In the genomic region with DNA sequence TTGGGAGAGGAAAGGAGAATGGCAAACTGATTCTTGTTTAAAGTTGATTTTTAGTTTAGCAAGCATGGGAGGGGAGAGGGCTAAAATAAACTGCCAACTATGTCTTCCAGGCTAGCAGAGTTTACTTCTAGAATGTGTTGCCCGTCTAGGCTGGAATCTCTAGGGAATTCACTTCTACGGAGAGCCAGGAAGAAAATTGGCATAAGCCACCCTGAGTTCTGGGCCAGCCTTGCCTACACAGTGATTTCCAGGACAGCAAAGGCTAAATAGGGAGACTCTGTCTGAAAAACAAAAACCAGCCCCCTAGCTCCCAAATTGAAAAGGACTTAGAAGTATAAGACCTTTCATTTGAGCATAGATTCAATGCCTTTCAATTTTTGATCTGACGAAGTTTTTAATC, we compare ENCODE assay signal across 27 mouse cellular contexts. TPM values are rescaled to one million over a fixed set of nuclear protein-coding genes. Genes with fewer than 3 reads are reported as not detected.
DNase-seq lines count a peak whose midpoint lies in the region; ATAC-seq lines count a peak whose summit lies in the region.
"Had no signal": no experiment of that assay in that cellular context is flagged by ENCODE, and none has a peak within 500 bp of the region (broad histone marks: within the 10 kb centered on the region; RNA-seq: fewer than 3 reads in every experiment).

No protein-coding gene starts in this region.

- H3K27me3 ChIP-seq in embryonic facial prominence, embryonic 13.5 days, result no peaks in the 10 kb centered on the region
- H3K27me3 ChIP-seq in embryonic facial prominence, embryonic 10.5 days (replicated peaks; ENCODE audit: low read depth, poor library complexity, severe bottlenecking), result no peaks in the 10 kb centered on the region
- H3K27me3 ChIP-seq in stomach, embryonic 16.5 days (ENCODE audit: control insufficient read depth, insufficient read depth, low read length), result no peaks in the 10 kb centered on the region
- H3K27me3 ChIP-seq in forebrain, embryonic 12.5 days, result no peaks in the 10 kb centered on the region
- H3K27me3 ChIP-seq: CH12.LX; forebrain, embryonic 13.5 days; forebrain, embryonic 15.5 days; Patski had no signal

- no peak overlapping the region for H3K4me2 ChIP-seq in embryonic facial prominence, embryonic 13.5 days
- no peak overlapping the region for H3K4me2 ChIP-seq in stomach, embryonic 16.5 days (ENCODE audit: low read depth, low read length)
- no peak overlapping the region for H3K4me2 ChIP-seq in forebrain, embryonic 12.5 days
- H3K4me2 ChIP-seq: forebrain, embryonic 13.5 days; forebrain, embryonic 15.5 days had no signal

- H3K27ac ChIP-seq in embryonic facial prominence, embryonic 13.5 days, result peak overlapping the region; percentile 33; the same call in 1 of the 2 replicates
- no peak overlapping the region for H3K27ac ChIP-seq in embryonic facial prominence, embryonic 10.5 days (replicated peaks)
- H3K27ac ChIP-seq in stomach, embryonic 16.5 days (ENCODE audit: low read length), result 0 out of 2 replicates have a peak overlapping the region, but pooled peaks have one; percentile 18
- no peak overlapping the region for H3K27ac ChIP-seq in forebrain, embryonic 12.5 days
- H3K27ac ChIP-seq: forebrain, embryonic 10.5 days; forebrain, embryonic 13.5 days; forebrain, embryonic 15.5 days had no signal

- DNase-seq in embryonic facial prominence, embryonic 10.5 days (ENCODE audit: low spot score), result no peak
- DNase-seq in adipocyte (ENCODE audit: low spot score), result peak; percentile 75
- no peak for DNase-seq in spleen, postnatal 14 days (ENCODE audit: low spot score in 2 of 2)
- DNase-seq: adrenal gland, adult 2 months; adrenal gland, postnatal 10 days; adrenal gland, postnatal 25 days; B cell, adult 2 months; cerebellum, adult 11-12 months; cerebellum, adult 2 months; cerebellum, adult 9-10 months; cerebellum, postnatal 10 days; cerebellum, postnatal 25 days; forebrain, postnatal 0 days had no signal

- no peak overlapping the region for H3K9ac ChIP-seq in embryonic facial prominence, embryonic 13.5 days
- no peak overlapping the region for H3K9ac ChIP-seq in stomach, embryonic 16.5 days (ENCODE audit: low read length)
- no peak overlapping the region for H3K9ac ChIP-seq in forebrain, embryonic 12.5 days
- H3K9ac ChIP-seq: forebrain, embryonic 13.5 days; forebrain, embryonic 15.5 days; forebrain, postnatal 0 days had no signal

- H3K4me3 ChIP-seq in embryonic facial prominence, embryonic 13.5 days, result no peak overlapping the region
- no peak overlapping the region for H3K4me3 ChIP-seq in embryonic facial prominence, embryonic 10.5 days
- no peak overlapping the region for H3K4me3 ChIP-seq in stomach, embryonic 16.5 days (replicated peaks; ENCODE audit: low read length)
- H3K4me3 ChIP-seq in forebrain, embryonic 12.5 days (replicated peaks), result no peak overlapping the region
- H3K4me3 ChIP-seq: erythroblast, embryonic 14.5 days; forebrain, embryonic 10.5 days; forebrain, embryonic 13.5 days; forebrain, embryonic 15.5 days had no signal

- no peak for ATAC-seq in embryonic facial prominence, embryonic 13.5 days (ENCODE audit: insufficient number of reproducible peaks, insufficient read depth, low FRiP score, low TSS enrichment, low read depth)
- no peak for ATAC-seq in stomach, embryonic 16.5 days (ENCODE audit: insufficient read depth, low FRiP score)
- no peak for ATAC-seq in forebrain, embryonic 12.5 days (ENCODE audit: low FRiP score)
- ATAC-seq: activated CD4-positive, CD25-positive, alpha-beta regulatory T cell, adult 4 months; forebrain, postnatal 0 days; Patski had no signal

- WGBS in embryonic facial prominence, embryonic 13.5 days, result 31% methylated on average over 3 of the region's 3 CpGs
- 51% methylated on average over 3 of the region's 3 CpGs for WGBS in embryonic facial prominence, embryonic 10.5 days
- 56% methylated on average over 3 of the region's 3 CpGs for WGBS in stomach, embryonic 16.5 days
- WGBS in forebrain, embryonic 12.5 days, result 57% methylated on average over 3 of the region's 3 CpGs

- H3K9me3 ChIP-seq in embryonic facial prominence, embryonic 13.5 days, result no peaks in the 10 kb centered on the region
- H3K9me3 ChIP-seq in embryonic facial prominence, embryonic 10.5 days, result no peaks in the 10 kb centered on the region
- no peaks in the 10 kb centered on the region for H3K9me3 ChIP-seq in stomach, embryonic 16.5 days (replicated peaks; ENCODE audit: control insufficient read depth, low read length)
- H3K9me3 ChIP-seq in forebrain, embryonic 12.5 days, result no peaks in the 10 kb centered on the region
- H3K9me3 ChIP-seq: forebrain, embryonic 10.5 days; forebrain, embryonic 13.5 days; forebrain, embryonic 15.5 days; G1E had no signal

- no peaks in the 10 kb centered on the region for H3K36me3 ChIP-seq in embryonic facial prominence, embryonic 13.5 days
- H3K36me3 ChIP-seq in embryonic facial prominence, embryonic 10.5 days (replicated peaks), result no peaks in the 10 kb centered on the region
- H3K36me3 ChIP-seq in stomach, embryonic 16.5 days (ENCODE audit: control insufficient read depth, insufficient read depth, low read length), result no peaks in the 10 kb centered on the region
- no peaks in the 10 kb centered on the region for H3K36me3 ChIP-seq in forebrain, embryonic 12.5 days (replicated peaks)
- H3K36me3 ChIP-seq: forebrain, embryonic 10.5 days; forebrain, embryonic 15.5 days; G1E had no signal

- H3K4me1 ChIP-seq in embryonic facial prominence, embryonic 13.5 days, result 0 out of 2 replicates have a peak, but pooled peaks cover 3% of the 10 kb centered on the region
- peaks cover 12% of the 10 kb centered on the region for H3K4me1 ChIP-seq in embryonic facial prominence, embryonic 10.5 days
- H3K4me1 ChIP-seq in stomach, embryonic 16.5 days (ENCODE audit: control insufficient read depth, insufficient read depth, low read length), result peaks cover 8% of the 10 kb centered on the region
- no peaks in the 10 kb centered on the region for H3K4me1 ChIP-seq in forebrain, embryonic 12.5 days
- H3K4me1 ChIP-seq: forebrain, embryonic 13.5 days; forebrain, embryonic 15.5 days had no signal

RNA-seq across cellular contexts. Expression of a gene that starts 6.5 kb away (rescaled TPM):
- polyA plus RNA-seq in embryonic facial prominence, embryonic 13.5 days (2015; fragmentation: Nextera tagmentation; extraction: Ambion mirVana), result 10.5 and 10.8 TPM in 2 replicates
- 3.9 and 5.1 TPM in 2 replicates for polyA plus RNA-seq in embryonic facial prominence, embryonic 10.5 days (2016; fragmentation: Nextera tagmentation; extraction: Ambion mirVana)
- polyA plus RNA-seq in stomach, embryonic 16.5 days (2015; fragmentation: Nextera tagmentation; extraction: Ambion mirVana), result 25.5 and 31.3 TPM in 2 replicates
- polyA plus RNA-seq in forebrain, embryonic 12.5 days (2016; fragmentation: Nextera tagmentation; extraction: Ambion mirVana), result 0.69 and 1.4 TPM in 2 replicates
- polyA plus RNA-seq: G1E had no signal

RNA-seq across cellular contexts. Expression of a gene that starts 20.5 kb away (rescaled TPM):
- not detected in 2 replicates for polyA plus RNA-seq in embryonic facial prominence, embryonic 13.5 days (2015; fragmentation: Nextera tagmentation; extraction: Ambion mirVana)
- polyA plus RNA-seq in embryonic facial prominence, embryonic 10.5 days (2016; fragmentation: Nextera tagmentation; extraction: Ambion mirVana), result not detected in 2 replicates
- not detected in 2 replicates for polyA plus RNA-seq in stomach, embryonic 16.5 days (2015; fragmentation: Nextera tagmentation; extraction: Ambion mirVana)
- polyA plus RNA-seq in forebrain, embryonic 12.5 days (2016; fragmentation: Nextera tagmentation; extraction: Ambion mirVana), result not detected in 2 replicates
- polyA plus RNA-seq: activated CD4-positive, CD25-positive, alpha-beta regulatory T cell, adult 4 months; CD4-positive, CD25-positive, alpha-beta regulatory T cell, adult 4 months; embryonic facial prominence, embryonic 11.5 days; embryonic facial prominence, embryonic 14.5 days; erythroblast, embryonic 14.5 days; forebrain, embryonic 10.5 days; forebrain, embryonic 13.5 days; forebrain, embryonic 15.5 days; forebrain, postnatal 0 days; G1E; Patski had no signal

RNA-seq across cellular contexts. Expression of a gene that starts 25.7 kb away (rescaled TPM):
- polyA plus RNA-seq in embryonic facial prominence, embryonic 13.5 days (2015; fragmentation: Nextera tagmentation; extraction: Ambion mirVana), result not detected in 2 replicates
- polyA plus RNA-seq in embryonic facial prominence, embryonic 10.5 days (2016; fragmentation: Nextera tagmentation; extraction: Ambion mirVana), result not detected in 2 replicates
- polyA plus RNA-seq in stomach, embryonic 16.5 days (2015; fragmentation: Nextera tagmentation; extraction: Ambion mirVana), result not detected in 2 replicates
- polyA plus RNA-seq in forebrain, embryonic 12.5 days (2016; fragmentation: Nextera tagmentation; extraction: Ambion mirVana), result not detected in 2 replicates
- polyA plus RNA-seq: adrenal gland, adult 2 months; CD4-positive, CD25-positive, alpha-beta regulatory T cell, adult 4 months; embryonic facial prominence, embryonic 11.5 days; embryonic facial prominence, embryonic 14.5 days; erythroblast, embryonic 14.5 days; forebrain, embryonic 10.5 days; forebrain, embryonic 13.5 days; forebrain, embryonic 15.5 days; forebrain, postnatal 0 days; G1E; Patski had no signal

RNA-seq across cellular contexts. Expression of a gene that starts 30.1 kb away (rescaled TPM):
- polyA plus RNA-seq in embryonic facial prominence, embryonic 13.5 days (2015; fragmentation: Nextera tagmentation; extraction: Ambion mirVana), result 77.2 and 81.0 TPM in 2 replicates
- 93.8 and 96.9 TPM in 2 replicates for polyA plus RNA-seq in embryonic facial prominence, embryonic 10.5 days (2016; fragmentation: Nextera tagmentation; extraction: Ambion mirVana)
- 99.0 and 107 TPM in 2 replicates for polyA plus RNA-seq in stomach, embryonic 16.5 days (2015; fragmentation: Nextera tagmentation; extraction: Ambion mirVana)
- 66.6 and 71.1 TPM in 2 replicates for polyA plus RNA-seq in forebrain, embryonic 12.5 days (2016; fragmentation: Nextera tagmentation; extraction: Ambion mirVana)

RNA-seq across cellular contexts. Expression of a gene that starts 54.8 kb away (rescaled TPM):
- polyA plus RNA-seq in embryonic facial prominence, embryonic 13.5 days (2015; fragmentation: Nextera tagmentation; extraction: Ambion mirVana), result not detected in 2 replicates
- polyA plus RNA-seq in embryonic facial prominence, embryonic 10.5 days (2016; fragmentation: Nextera tagmentation; extraction: Ambion mirVana), result not detected in 2 replicates
- not detected in 2 replicates for polyA plus RNA-seq in stomach, embryonic 16.5 days (2015; fragmentation: Nextera tagmentation; extraction: Ambion mirVana)
- not detected in 2 replicates for polyA plus RNA-seq in forebrain, embryonic 12.5 days (2016; fragmentation: Nextera tagmentation; extraction: Ambion mirVana)
- polyA plus RNA-seq: activated CD4-positive, CD25-positive, alpha-beta regulatory T cell, adult 4 months; adrenal gland, adult 2 months; CD4-positive, CD25-positive, alpha-beta regulatory T cell, adult 4 months; embryonic facial prominence, embryonic 11.5 days; embryonic facial prominence, embryonic 14.5 days; erythroblast, embryonic 14.5 days; forebrain, embryonic 10.5 days; forebrain, embryonic 13.5 days; forebrain, embryonic 15.5 days; forebrain, postnatal 0 days; G1E; Patski had no signal

Comparison
In these comparisons a context has a peak if more than half of its experiments do, and no peak if none do; other contexts are left out.
1. H3K27ac ChIP-seq: peak in embryonic facial prominence, embryonic 13.5 days (single experiment) and stomach, embryonic 16.5 days (single experiment); none in embryonic facial prominence, embryonic 10.5 days (single experiment) and forebrain, embryonic 12.5 days (single experiment).